Mouse (Mus musculus) activated CD4-positive, CD25-positive, alpha-beta regulatory T cell, adult 4 months (primary cell): ENCODE results near the gene Taar9. TPM values are rescaled to one million over a fixed set of nuclear protein-coding genes. Genes with fewer than 3 reads are reported as not detected.
"Not testable (repeated sequence)": the region's sequence is repeated elsewhere in the genome, so short reads cannot be mapped to it uniquely, and the experiment has no call there.

Source experiments
- ATAC-seq: one replicate; pipeline ENCODE4 v1.8.0; 2017
- polyA plus RNA-seq, 2 experiments: library from polyadenylated mRNA; unstranded; fragments of 100-300 nt; shearing (Covaris generic); gene quantifications; one replicate each; pipeline ENCODE4 v1.2.1; 2017

The Taar9 gene
- polyA plus RNA-seq = not detected

- ATAC-seq = not testable (repeated sequence)
Observed at GRCm38 (mm10) chr10:24109434-24109833, at the start of gene Taar9. Gene Taar9, minus strand, starts transcription at chr10:24109534.

- ATAC-seq = peak; percentile 32
Observed at GRCm38 (mm10) chr10:24158470-24159254, 49.3 kb upstream of the Taar9 start.

- no peak for ATAC-seq
Observed at GRCm38 (mm10) chr10:24150086-24150485, 40.8 kb upstream of the Taar9 start.

GRCm38 (mm10) chr10:24149135-24149781 lies 39.9 kb upstream of the Taar9 start, which contains the start of gene Stx7:
Gene Stx7, plus strand, starts transcription at chr10:24149302.
- ATAC-seq = peak; percentile 94

GRCm38 (mm10) chr10:24142735-24143134 lies 33.4 kb upstream of the Taar9 start:
- no peak for ATAC-seq

GRCm38 (mm10) chr10:24138623-24139261 lies 29.4 kb upstream of the Taar9 start:
- ATAC-seq = no peak

DNA sequence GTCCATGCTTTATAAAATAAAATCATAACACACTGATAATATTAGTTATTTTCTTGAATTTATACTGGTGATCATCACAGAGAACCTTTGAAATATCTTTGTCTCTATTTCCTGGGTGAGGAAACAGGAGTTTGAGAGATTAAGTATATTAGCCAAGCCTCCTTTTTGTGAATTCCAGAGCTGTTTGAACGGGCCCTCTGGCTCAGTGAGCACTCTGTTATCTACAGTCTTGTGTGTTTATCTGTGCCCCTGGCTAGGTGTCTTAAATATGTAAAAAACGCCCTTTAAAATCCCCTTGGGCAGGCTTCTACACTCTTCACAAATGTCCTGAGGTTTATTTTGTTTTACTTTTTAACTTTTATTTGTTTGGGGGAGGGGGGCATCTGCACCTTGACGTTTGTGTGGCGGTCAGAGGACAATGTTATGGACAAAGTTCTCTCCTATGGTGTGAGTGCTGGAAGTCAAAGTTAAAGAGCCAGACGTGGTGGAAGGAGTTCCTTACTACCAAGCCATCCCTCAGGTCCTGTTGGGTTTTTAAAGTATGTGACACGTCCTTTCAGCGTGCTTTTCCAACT lies 24.8 kb upstream of the Taar9 start:
- no peak for ATAC-seq

GRCm38 (mm10) chr10:24133132-24133531 lies 23.8 kb upstream of the Taar9 start:
- ATAC-seq = no peak

- ATAC-seq = no peak
Observed at GRCm38 (mm10) chr10:24132273-24132672, 22.9 kb upstream of the Taar9 start.

DNA sequence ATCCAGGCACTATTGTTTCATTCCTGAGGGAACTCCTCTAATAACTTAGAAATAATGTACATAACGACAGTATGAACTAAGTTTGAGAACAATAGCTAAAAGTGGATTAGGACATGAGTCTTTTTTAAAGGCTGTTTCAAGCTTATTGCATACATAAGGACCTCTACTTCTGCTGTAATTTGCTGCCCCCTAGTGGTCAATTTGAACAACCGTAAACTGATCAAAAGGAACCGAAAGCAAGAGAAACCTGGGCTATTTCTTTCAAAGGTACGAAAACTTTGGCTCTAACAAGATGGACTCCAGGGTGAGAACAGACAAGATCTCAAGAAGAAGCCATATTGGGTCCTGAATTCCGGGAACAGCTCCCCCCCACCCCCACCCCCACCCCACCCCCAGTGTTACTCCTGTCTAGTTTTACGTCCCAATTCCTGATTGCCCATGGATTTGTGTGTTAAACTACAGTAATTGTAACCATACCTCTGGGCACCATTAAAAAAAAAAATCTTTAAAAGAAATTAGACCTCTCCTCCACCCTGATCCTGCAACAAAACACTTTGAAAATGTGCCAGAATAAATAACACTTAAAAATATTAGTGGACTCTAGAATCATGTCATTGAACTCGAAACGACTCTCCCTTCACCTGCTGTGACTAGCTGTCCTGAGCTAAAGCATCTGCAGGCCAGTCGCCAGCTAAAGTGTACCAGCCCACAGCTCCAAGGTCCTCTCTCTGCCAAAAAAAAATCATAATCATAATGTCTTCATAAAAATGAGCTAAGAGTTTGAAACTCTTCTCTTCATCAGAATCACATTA lies 22.3 kb upstream of the Taar9 start:
- peak; percentile 93 for ATAC-seq

GRCm38 (mm10) chr10:24111116-24111778 lies 1.9 kb upstream of the Taar9 start:
- ATAC-seq = no peak

DNA sequence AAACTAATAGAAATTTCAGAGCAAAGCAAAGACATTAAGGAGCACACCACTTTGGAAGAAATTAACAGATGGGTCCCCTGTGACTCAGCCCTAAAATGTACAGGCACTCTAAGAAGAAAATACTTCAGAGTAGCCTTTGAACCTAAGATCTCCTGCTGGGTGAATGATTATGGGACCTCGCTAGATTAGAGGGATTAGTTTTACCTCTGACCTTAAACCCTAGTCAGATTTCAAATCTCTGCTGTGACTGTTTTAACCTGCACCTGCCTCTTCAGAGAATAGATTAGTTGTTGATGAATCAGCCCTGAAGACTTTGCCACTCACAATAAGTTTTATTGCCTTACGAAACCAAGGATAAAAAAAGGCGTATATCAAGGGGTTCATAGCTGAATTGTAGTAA lies 1.1 kb downstream of the Taar9 start:
- no peak for ATAC-seq

DNA sequence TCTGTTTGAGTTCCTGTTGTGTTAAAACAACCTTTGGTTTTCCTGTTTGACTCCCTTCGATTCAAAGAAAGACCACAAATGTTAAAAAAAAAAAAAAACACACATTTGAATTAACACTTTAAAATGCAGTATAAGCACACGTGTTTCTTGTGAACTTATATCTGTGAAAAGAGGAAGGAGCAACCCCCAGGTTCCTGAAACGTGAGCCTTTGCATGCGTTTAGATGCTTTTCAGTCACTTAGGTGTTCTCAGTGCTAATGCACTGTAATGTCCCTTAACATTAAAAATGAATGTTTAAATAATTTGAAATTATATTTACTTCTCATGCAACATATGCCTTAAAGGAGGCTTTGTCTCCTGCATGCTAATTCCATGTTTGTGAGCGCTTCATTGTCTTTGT lies 1.6 kb downstream of the Taar9 start:
- ATAC-seq = no peak

DNA sequence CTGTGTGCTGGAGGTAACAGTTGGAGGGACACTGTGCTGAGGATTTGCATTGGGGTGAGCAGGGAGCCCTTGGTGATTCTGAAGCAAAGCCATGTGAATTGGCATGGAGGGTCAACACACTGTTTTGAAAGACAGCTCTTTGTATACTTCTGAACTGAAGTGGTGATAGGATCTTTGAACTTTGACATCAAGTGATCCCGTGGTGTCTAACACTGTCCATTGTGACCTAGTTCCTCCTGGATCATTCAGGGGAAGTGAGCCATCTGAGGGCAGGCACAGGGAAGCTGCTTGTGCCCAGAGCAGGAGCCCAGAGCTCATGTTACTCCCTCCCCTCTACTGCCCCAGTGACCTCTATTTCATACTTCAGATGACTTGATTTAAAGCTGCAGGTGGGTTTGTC lies 6.0 kb downstream of the Taar9 start:
- ATAC-seq = not testable (repeated sequence)

DNA sequence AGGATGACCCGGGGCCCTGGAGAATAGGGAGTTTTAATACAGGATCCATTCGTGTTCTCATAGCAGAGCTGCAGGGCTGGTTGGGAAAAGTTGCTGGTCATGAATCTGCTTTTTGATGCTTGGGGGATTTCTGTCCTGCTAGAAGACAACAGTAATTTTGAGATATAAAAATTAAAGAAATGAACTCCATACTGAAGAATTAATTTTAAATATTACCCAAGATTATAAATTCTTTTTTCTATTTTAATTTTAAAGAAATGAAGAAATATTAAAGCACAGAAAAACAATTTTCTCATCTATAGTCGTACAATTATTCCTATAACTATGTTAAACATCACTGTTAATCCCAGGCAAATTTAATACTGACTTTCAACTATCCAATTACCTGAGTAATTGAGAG lies 7.5 kb downstream of the Taar9 start, which contains the start of gene Taar8c:
Gene Taar8c, minus strand, starts transcription at position 101 of the 400 bp plus-strand sequence.
- ATAC-seq = not testable (repeated sequence)

- not testable (repeated sequence) for ATAC-seq
Observed at GRCm38 (mm10) chr10:24097010-24097409, 12.3 kb downstream of the Taar9 start.

DNA sequence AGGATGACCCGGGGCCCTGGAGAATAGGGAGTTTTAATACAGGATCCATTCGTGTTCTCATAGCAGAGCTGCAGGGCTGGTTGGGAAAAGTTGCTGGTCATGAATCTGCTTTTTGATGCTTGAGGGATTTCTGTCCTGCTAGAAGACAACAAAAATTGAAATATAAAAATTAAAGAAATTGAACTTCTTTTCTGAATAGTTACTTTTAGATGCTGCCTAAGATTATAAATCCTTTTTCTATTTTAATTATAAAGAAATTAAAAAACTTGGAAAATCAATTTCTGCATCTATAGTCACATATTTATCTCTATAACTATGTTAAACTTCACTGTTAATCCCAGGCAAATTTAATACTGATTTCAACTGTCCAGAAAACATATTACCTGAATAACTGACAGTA lies 17.1 kb downstream of the Taar9 start, which contains the start of gene Taar8b:
Gene Taar8b, minus strand, starts transcription at position 101 of the 400 bp plus-strand sequence.
- ATAC-seq = no peak

- no peak for ATAC-seq
Observed at GRCm38 (mm10) chr10:24087168-24087567, 22.2 kb downstream of the Taar9 start.

DNA sequence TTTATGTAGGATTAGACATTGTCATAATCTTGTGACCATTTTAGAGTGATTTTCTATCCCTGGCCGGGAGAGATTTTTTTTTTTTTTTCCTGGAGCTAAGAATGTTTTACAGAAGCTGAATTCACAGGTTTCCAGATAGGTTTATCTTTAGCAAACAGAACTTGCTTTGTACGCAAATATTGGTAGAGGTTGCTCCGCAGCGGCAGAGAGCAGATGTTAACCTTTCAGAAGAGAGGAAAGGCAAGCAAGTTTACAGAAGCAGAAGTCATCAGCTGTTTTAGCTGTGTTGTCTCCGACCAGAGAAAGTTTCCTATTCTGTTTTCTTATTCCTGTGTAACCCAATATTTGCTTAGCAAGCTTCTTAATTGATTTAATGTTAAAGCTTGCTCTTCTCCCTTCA lies 22.8 kb downstream of the Taar9 start:
- ATAC-seq = no peak

- ATAC-seq = no peak
Observed at GRCm38 (mm10) chr10:24085936-24086335, 23.4 kb downstream of the Taar9 start.

DNA sequence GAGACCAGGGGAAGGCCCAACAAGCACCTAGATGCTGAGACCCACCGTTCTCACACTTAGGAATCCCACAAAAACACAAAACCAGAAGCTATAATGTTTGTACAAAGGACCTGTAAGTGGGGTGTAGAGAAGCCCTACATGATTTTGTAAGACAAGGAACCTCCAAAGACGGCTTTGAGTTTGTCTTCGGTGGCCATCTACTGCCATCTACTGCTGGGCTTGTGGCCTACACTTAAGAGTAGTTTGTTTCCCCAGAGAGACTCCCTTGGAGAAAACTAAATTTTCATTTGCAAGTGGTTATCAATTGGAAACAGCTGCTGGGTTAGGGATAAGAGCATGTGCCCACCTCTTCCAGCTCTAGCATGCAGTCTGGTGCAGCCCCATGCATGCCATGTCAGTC lies 29.2 kb downstream of the Taar9 start:
- ATAC-seq = no peak
